Mouse (Mus musculus): ENCODE measurements at regions not wholly inside any gene's neighbourhood (a gene's known extent, or its start where the extent isn't known, plus 50 kb on each side); places are given as distances from the start of the nearest gene placed in this dataset.

GRCm38 (mm10) chr5:100238287-100239036 lies 78.9 kb upstream of the Tmem150c start:
- 48% methylated on average over 15 of the region's 15 CpGs for WGBS
- no peak for TF ChIP-seq POLR2A (IDR thresholded peaks at IDR 0.05; ENCODE audit: borderline replicate concordance, control insufficient read depth, low read depth, low read length)
- no peak for TF ChIP-seq CTCF (IDR thresholded peaks at IDR 0.05; ENCODE audit: control insufficient read depth, insufficient read depth, low read length)
- Histone ChIP-seq H3K27ac (ENCODE audit: control insufficient read depth, insufficient read depth, low read depth, low read length, poor library complexity) (peak overlapping the region; percentile 34; the same call in 1 of the 2 replicates), H3K4me1 (ENCODE audit: control insufficient read depth, insufficient read depth, low read length) (peaks cover 4% of the 10 kb centered on the region; the same call in 1 of the 2 replicates), H3K4me3 (replicated peaks; ENCODE audit: control insufficient read depth, low read depth, low read length) (no peak overlapping the region)

GRCm38 (mm10) chr5:100237674-100238278 lies 78.2 kb upstream of the Tmem150c start:
- TF ChIP-seq POLR2A (IDR thresholded peaks at IDR 0.05; ENCODE audit: borderline replicate concordance, control insufficient read depth, low read depth, low read length) (no peak), CTCF (IDR thresholded peaks at IDR 0.05; ENCODE audit: control insufficient read depth, insufficient read depth, low read length) (no peak)
- Histone ChIP-seq H3K4me3 (replicated peaks; ENCODE audit: control insufficient read depth, low read depth, low read length) (peak overlapping the region; percentile 24), H3K27ac (ENCODE audit: control insufficient read depth, insufficient read depth, low read depth, low read length, poor library complexity) (peak overlapping the region; percentile 76), H3K4me1 (ENCODE audit: control insufficient read depth, insufficient read depth, low read length) (peaks cover 4% of the 10 kb centered on the region; the same call in 1 of the 2 replicates)
- 82% methylated on average over 12 of the region's 12 CpGs for WGBS

GRCm38 (mm10) chr5:100236277-100236676 lies 76.7 kb upstream of the Tmem150c start:
- no peak overlapping the region for H3K4me3 ChIP-seq (replicated peaks; ENCODE audit: control insufficient read depth, low read depth, low read length)
- TF ChIP-seq CTCF (IDR thresholded peaks at IDR 0.05; ENCODE audit: control insufficient read depth, insufficient read depth, low read length) (no peak), POLR2A (IDR thresholded peaks at IDR 0.05; ENCODE audit: borderline replicate concordance, control insufficient read depth, low read depth, low read length) (no peak)
- H3K27ac ChIP-seq (ENCODE audit: control insufficient read depth, insufficient read depth, low read depth, low read length, poor library complexity): peak overlapping the region; percentile 39; the same call in 1 of the 2 replicates
- WGBS: 24% methylated on average over 17 of the region's 17 CpGs
- peaks cover 4% of the 10 kb centered on the region; the same call in 1 of the 2 replicates for H3K4me1 ChIP-seq (ENCODE audit: control insufficient read depth, insufficient read depth, low read length)

- no peaks in the 10 kb centered on the region; the same call in 1 of the 2 replicates for H3K4me1 ChIP-seq (ENCODE audit: control insufficient read depth, insufficient read depth, low read length)
- WGBS: 76% methylated on average over 7 of the region's 7 CpGs
- TF ChIP-seq CTCF (IDR thresholded peaks at IDR 0.05; ENCODE audit: control insufficient read depth, insufficient read depth, low read length) (no peak), POLR2A (IDR thresholded peaks at IDR 0.05; ENCODE audit: borderline replicate concordance, control insufficient read depth, low read depth, low read length) (no peak)
- H3K4me3 ChIP-seq (replicated peaks; ENCODE audit: control insufficient read depth, low read depth, low read length): no peak overlapping the region
- no peak overlapping the region for H3K27ac ChIP-seq (ENCODE audit: control insufficient read depth, insufficient read depth, low read depth, low read length, poor library complexity)
Measured at GRCm38 (mm10) chr5:100232076-100232475, 72.5 kb upstream of the Tmem150c start.

GRCm38 (mm10) chr5:100231574-100231973 lies 72.0 kb upstream of the Tmem150c start:
- 66% methylated on average over 11 of the region's 11 CpGs for WGBS

GRCm38 (mm10) chr5:100230038-100230437 lies 70.4 kb upstream of the Tmem150c start:
- no peak overlapping the region for H3K4me3 ChIP-seq (replicated peaks; ENCODE audit: control insufficient read depth, low read depth, low read length)
- H3K4me1 ChIP-seq (ENCODE audit: control insufficient read depth, insufficient read depth, low read length): peaks cover 5% of the 10 kb centered on the region
- H3K27ac ChIP-seq (ENCODE audit: control insufficient read depth, insufficient read depth, low read depth, low read length, poor library complexity): no peak overlapping the region
- WGBS: 70% methylated on average over 4 of the region's 4 CpGs
- TF ChIP-seq POLR2A (IDR thresholded peaks at IDR 0.05; ENCODE audit: borderline replicate concordance, control insufficient read depth, low read depth, low read length) (no peak), CTCF (IDR thresholded peaks at IDR 0.05; ENCODE audit: control insufficient read depth, insufficient read depth, low read length) (no peak)

More at GRCm38 (mm10) chr5:100231574-100231973, 72.0 kb upstream of the Tmem150c start:
- H3K4me3 ChIP-seq (replicated peaks; ENCODE audit: control insufficient read depth, low read depth, low read length): no peak overlapping the region
- 0 out of 2 replicates have a peak overlapping the region, but pooled peaks have one; percentile 42 for H3K27ac ChIP-seq (ENCODE audit: control insufficient read depth, insufficient read depth, low read depth, low read length, poor library complexity)
- H3K4me1 ChIP-seq (ENCODE audit: control insufficient read depth, insufficient read depth, low read length): no peaks in the 10 kb centered on the region; the same call in 1 of the 2 replicates
- TF ChIP-seq POLR2A (IDR thresholded peaks at IDR 0.05; ENCODE audit: borderline replicate concordance, control insufficient read depth, low read depth, low read length): no peak
- TF ChIP-seq CTCF (IDR thresholded peaks at IDR 0.05; ENCODE audit: control insufficient read depth, insufficient read depth, low read length): no peak

- H3K27ac ChIP-seq (ENCODE audit: control insufficient read depth, insufficient read depth, low read depth, low read length, poor library complexity): peak overlapping the region; percentile 30
- 8% methylated on average over 5 of the region's 5 CpGs for WGBS
- no peak for TF ChIP-seq POLR2A (IDR thresholded peaks at IDR 0.05; ENCODE audit: borderline replicate concordance, control insufficient read depth, low read depth, low read length)
- no peak for TF ChIP-seq CTCF (IDR thresholded peaks at IDR 0.05; ENCODE audit: control insufficient read depth, insufficient read depth, low read length)
- peaks cover 5% of the 10 kb centered on the region for H3K4me1 ChIP-seq (ENCODE audit: control insufficient read depth, insufficient read depth, low read length)
- H3K4me3 ChIP-seq (replicated peaks; ENCODE audit: control insufficient read depth, low read depth, low read length): no peak overlapping the region
Measured at GRCm38 (mm10) chr5:100227888-100228287, 68.3 kb upstream of the Tmem150c start.

GRCm38 (mm10) chr5:100226571-100227235 lies 67.1 kb upstream of the Tmem150c start:
- WGBS: 28% methylated on average over 17 of the region's 17 CpGs
- H3K4me1 ChIP-seq (ENCODE audit: control insufficient read depth, insufficient read depth, low read length): peaks cover 5% of the 10 kb centered on the region
- TF ChIP-seq CTCF (IDR thresholded peaks at IDR 0.05; ENCODE audit: control insufficient read depth, insufficient read depth, low read length) (no peak), POLR2A (IDR thresholded peaks at IDR 0.05; ENCODE audit: borderline replicate concordance, control insufficient read depth, low read depth, low read length) (no peak)
- peak overlapping the region; percentile 70 for H3K27ac ChIP-seq (ENCODE audit: control insufficient read depth, insufficient read depth, low read depth, low read length, poor library complexity)
- no peak overlapping the region for H3K4me3 ChIP-seq (replicated peaks; ENCODE audit: control insufficient read depth, low read depth, low read length)

Measured in bone marrow, adult 2 months (tissue).